ENCODE assay signal across 10 mouse cellular contexts in the genomic region with DNA sequence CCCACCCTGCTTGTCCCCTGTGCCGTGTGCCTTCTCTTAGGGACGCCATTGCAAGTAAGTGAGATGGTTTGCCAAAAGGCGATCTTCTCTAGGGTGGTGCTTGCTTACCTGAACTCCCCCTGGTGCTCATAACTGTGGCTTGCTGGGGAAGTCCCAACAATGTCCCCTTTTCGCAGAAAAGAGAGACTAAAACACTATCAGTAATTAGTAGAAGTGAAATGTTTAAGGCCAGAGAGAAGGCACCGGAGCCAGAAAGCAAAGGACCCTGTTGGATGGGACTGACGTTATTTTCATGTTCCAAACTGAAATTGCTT. TPM values are rescaled to one million over a fixed set of nuclear protein-coding genes. Genes with fewer than 3 reads are reported as not detected.
DNase-seq lines count a peak whose midpoint lies in the region; ATAC-seq and TF ChIP-seq lines count a peak whose summit lies in the region.
"Had no signal": no experiment of that assay in that cellular context is flagged by ENCODE, and none has a peak within 500 bp of the region (broad histone marks: within the 10 kb centered on the region; RNA-seq: fewer than 3 reads in every experiment).

No protein-coding gene starts in this region.

- no peaks in the 10 kb centered on the region for H3K9me3 ChIP-seq in forebrain, embryonic 10.5 days
- H3K9me3 ChIP-seq in intestine, embryonic 14.5 days (ENCODE audit: control insufficient read depth, low read length): no peaks in the 10 kb centered on the region
- no peaks in the 10 kb centered on the region for H3K9me3 ChIP-seq in neural tube, embryonic 12.5 days
- H3K9me3 ChIP-seq: liver, embryonic 15.5 days had no signal

- peak overlapping the region; percentile 65 for H3K4me2 ChIP-seq in intestine, embryonic 14.5 days (ENCODE audit: low read length)
- H3K4me2 ChIP-seq in neural tube, embryonic 12.5 days (replicated peaks): peak overlapping the region; percentile 97

- peaks cover 49% of the 10 kb centered on the region for H3K27me3 ChIP-seq in forebrain, embryonic 10.5 days (ENCODE audit: poor library complexity, severe bottlenecking)
- H3K27me3 ChIP-seq in intestine, embryonic 14.5 days (replicated peaks; ENCODE audit: control insufficient read depth, insufficient read depth, low read length): peaks cover 27% of the 10 kb centered on the region
- H3K27me3 ChIP-seq in neural tube, embryonic 12.5 days (replicated peaks): peaks cover 16% of the 10 kb centered on the region

- peak; percentile 67 for TF ChIP-seq CTCF in layer of hippocampus, adult 2 months (conservative IDR thresholded peaks at IDR 0.05)

- peak overlapping the region; percentile 87 for H3K27ac ChIP-seq in layer of hippocampus, adult 2 months
- H3K27ac ChIP-seq in forebrain, embryonic 10.5 days: no peak overlapping the region
- no peak overlapping the region for H3K27ac ChIP-seq in intestine, embryonic 14.5 days (ENCODE audit: low read depth)
- no peak overlapping the region for H3K27ac ChIP-seq in neural tube, embryonic 12.5 days
- H3K27ac ChIP-seq: liver, embryonic 15.5 days had no signal

- H3K4me3 ChIP-seq in layer of hippocampus, adult 2 months: peak overlapping the region; percentile 65
- peak overlapping the region; percentile 69 for H3K4me3 ChIP-seq in forebrain, embryonic 10.5 days
- H3K4me3 ChIP-seq in intestine, embryonic 14.5 days (ENCODE audit: low read depth, low read length): peak overlapping the region; percentile 37
- H3K4me3 ChIP-seq in neural tube, embryonic 12.5 days: peak overlapping the region; percentile 59
- H3K4me3 ChIP-seq: liver, embryonic 15.5 days had no signal

- H3K9ac ChIP-seq in intestine, embryonic 14.5 days (ENCODE audit: low read length): no peak overlapping the region
- peak overlapping the region; percentile 60 for H3K9ac ChIP-seq in neural tube, embryonic 12.5 days
- H3K9ac ChIP-seq: liver, embryonic 15.5 days had no signal

- no peak for DNase-seq in layer of hippocampus, adult 2 months (ENCODE audit: low spot score in 2 of 2)
- no peak for DNase-seq in layer of hippocampus, postnatal 10 days (ENCODE audit: low spot score in 2 of 2)
- no peak for DNase-seq in forebrain, embryonic 10.5 days (ENCODE audit: extremely low spot score, low spot score)
- no peak for DNase-seq in intestine, embryonic 14.5 days (ENCODE audit: low spot score)
- no peak for DNase-seq in thymus, postnatal 0 days (ENCODE audit: low spot score)
- no peak for DNase-seq in testis, postnatal 14 days (ENCODE audit: low spot score)
- DNase-seq: heart, postnatal 10 days had no signal

- 26% methylated on average over 6 of the region's 6 CpGs for WGBS in forebrain, embryonic 10.5 days
- WGBS in intestine, embryonic 14.5 days: 24% methylated on average over 6 of the region's 6 CpGs
- WGBS in neural tube, embryonic 12.5 days: 23% methylated on average over 6 of the region's 6 CpGs

- peaks cover 10% of the 10 kb centered on the region; the same call in 1 of the 2 replicates for H3K4me1 ChIP-seq in forebrain, embryonic 10.5 days
- H3K4me1 ChIP-seq in intestine, embryonic 14.5 days (replicated peaks; ENCODE audit: control insufficient read depth, insufficient read depth, low read length): no peaks in the 10 kb centered on the region
- 0 out of 2 replicates have a peak, but pooled peaks cover 6% of the 10 kb centered on the region for H3K4me1 ChIP-seq in neural tube, embryonic 12.5 days
- H3K4me1 ChIP-seq: liver, embryonic 15.5 days had no signal

- no peaks in the 10 kb centered on the region for H3K36me3 ChIP-seq in forebrain, embryonic 10.5 days (replicated peaks)
- no peaks in the 10 kb centered on the region for H3K36me3 ChIP-seq in intestine, embryonic 14.5 days (ENCODE audit: control insufficient read depth, insufficient read depth, low read length)
- no peaks in the 10 kb centered on the region for H3K36me3 ChIP-seq in neural tube, embryonic 12.5 days
- H3K36me3 ChIP-seq: liver, embryonic 15.5 days had no signal

- peak; percentile 68 for ATAC-seq in intestine, embryonic 14.5 days (replicated peaks; ENCODE audit: low FRiP score, low TSS enrichment, low read depth)
- no peak for ATAC-seq in neural tube, embryonic 12.5 days (ENCODE audit: low FRiP score, low read depth)
- no peak for ATAC-seq in CD4-positive, CD25-positive, alpha-beta regulatory T cell, adult 4 months

RNA-seq across cellular contexts. Expression of a gene that starts 0.3 kb away (rescaled TPM):
- 10 to 100 TPM; 15.5 to 15.8 TPM for total RNA-seq in layer of hippocampus, adult 2 months (2021)
- total RNA-seq in layer of hippocampus, postnatal 10 days (2021): 10 to 100 TPM; 25.6 to 26.1 TPM
- polyA plus RNA-seq in forebrain, embryonic 10.5 days (2016; fragmentation: Nextera tagmentation; extraction: Ambion mirVana): 0.24 and 0.31 TPM in 2 replicates
- 0.60 and 0.85 TPM in 2 replicates for polyA plus RNA-seq in intestine, embryonic 14.5 days (2014; fragmentation: Nextera tagmentation; extraction: Ambion mirVana)
- polyA plus RNA-seq in neural tube, embryonic 12.5 days (2016; fragmentation: Nextera tagmentation; extraction: Ambion mirVana): 1.5 and 1.7 TPM in 2 replicates
- polyA plus RNA-seq in thymus, postnatal 0 days (2015; fragmentation: Nextera tagmentation; extraction: Ambion mirVana): 0.10 TPM in 1 of 2 replicates, not detected in the other
- not detected for polyA plus RNA-seq in CD4-positive, CD25-positive, alpha-beta regulatory T cell, adult 4 months (2017; shearing (Covaris generic))

RNA-seq across cellular contexts. Expression of a gene that starts 32.2 kb away (rescaled TPM):
- 100 to 1,000 TPM; 276 to 305 TPM for total RNA-seq in layer of hippocampus, adult 2 months (2021)
- 100 to 1,000 TPM; 226 to 259 TPM for total RNA-seq in layer of hippocampus, postnatal 10 days (2021)
- polyA plus RNA-seq in forebrain, embryonic 10.5 days (2016; fragmentation: Nextera tagmentation; extraction: Ambion mirVana): 2.7 and 2.8 TPM in 2 replicates
- 2.9 and 4.3 TPM in 2 replicates for polyA plus RNA-seq in intestine, embryonic 14.5 days (2014; fragmentation: Nextera tagmentation; extraction: Ambion mirVana)
- 17.1 and 22.8 TPM in 2 replicates for polyA plus RNA-seq in neural tube, embryonic 12.5 days (2016; fragmentation: Nextera tagmentation; extraction: Ambion mirVana)
- polyA plus RNA-seq in thymus, postnatal 0 days (2015; fragmentation: Nextera tagmentation; extraction: Ambion mirVana): 0.08 and 0.10 TPM in 2 replicates
- polyA plus RNA-seq in CD4-positive, CD25-positive, alpha-beta regulatory T cell, adult 4 months (2017; shearing (Covaris generic)): not detected
